Mouse (Mus musculus) stomach, postnatal 0 days (tissue): ENCODE data around the gene Rnf135.

Experiments
- CTCF ChIP-seq: IDR thresholded peaks from 2 replicates; pipeline ENCODE4 v1.5.1; 2016; ENCODE audit warnings: antibody characterized with exemption, low read depth, mild to moderate bottlenecking, moderate library complexity
- EP300 ChIP-seq: optimal IDR thresholded peaks from 2 replicates; pipeline ENCODE3; 2016; ENCODE audit warnings: antibody characterized with exemption

DNA sequence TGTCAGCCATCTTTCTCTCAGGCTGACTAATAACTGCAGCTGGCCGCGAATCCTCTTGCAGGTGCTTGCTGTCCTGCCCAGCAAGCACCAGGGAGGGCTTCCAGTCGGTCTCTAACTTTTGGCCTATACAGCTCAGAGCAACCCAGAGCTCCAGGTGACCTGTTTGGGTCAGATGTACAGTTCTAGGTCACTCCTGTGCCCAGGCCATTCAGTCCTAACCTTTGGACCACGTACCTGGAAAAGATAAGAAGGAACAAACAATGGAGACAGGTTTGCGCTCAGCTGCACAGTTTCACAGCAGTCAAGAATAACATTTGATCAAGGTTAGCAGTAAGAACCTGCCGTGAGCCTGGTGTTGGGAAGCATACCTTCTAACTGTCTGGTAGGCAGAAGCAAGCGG, 24.6 kb upstream of the Rnf135 start:
- TF ChIP-seq CTCF = no peak
- no peak for TF ChIP-seq EP300
